Mouse (Mus musculus) urinary bladder, postnatal 14 days (tissue): ENCODE measurements around the gene Bmpr1b.
"Not testable (repeated sequence)": the region's sequence is repeated elsewhere in the genome, so short reads cannot be mapped to it uniquely, and the experiment has no call there.

ENCODE experiments used
- DNase-seq: peaks from one replicate; pipeline ENCODE4 v3.0.0; 2021; ENCODE audit warnings: low spot score

The Bmpr1b gene

GRCm38 (mm10) chr3:142168863-142169521 lies at the start of gene Bmpr1b:
TSS of gene Bmpr1b (minus strand) at chr3:142169425.
- peak; percentile 82 for DNase-seq

GRCm38 (mm10) chr3:142212821-142213220 lies 43.6 kb upstream of the Bmpr1b start:
- DNase-seq: no peak

- no peak for DNase-seq
Observed at GRCm38 (mm10) chr3:142212186-142212585, 43.0 kb upstream of the Bmpr1b start.

GRCm38 (mm10) chr3:142209981-142210380 lies 40.8 kb upstream of the Bmpr1b start:
- DNase-seq: no peak

GRCm38 (mm10) chr3:142209057-142209456 lies 39.8 kb upstream of the Bmpr1b start:
- DNase-seq: no peak

- DNase-seq: no peak
Observed at GRCm38 (mm10) chr3:142207488-142207887, 38.3 kb upstream of the Bmpr1b start.

- no peak for DNase-seq
Observed at GRCm38 (mm10) chr3:142206316-142206715, 37.1 kb upstream of the Bmpr1b start.

- DNase-seq: no peak
Observed at GRCm38 (mm10) chr3:142196142-142196541, 26.9 kb upstream of the Bmpr1b start.

- not testable (repeated sequence) for DNase-seq
Observed at GRCm38 (mm10) chr3:142191627-142192026, 22.4 kb upstream of the Bmpr1b start.

GRCm38 (mm10) chr3:142186551-142186950 lies 17.3 kb upstream of the Bmpr1b start:
- DNase-seq: no peak

- no peak for DNase-seq
Observed at GRCm38 (mm10) chr3:142173996-142174395, 4.8 kb upstream of the Bmpr1b start.

GRCm38 (mm10) chr3:142168251-142168862 lies 868 bp downstream of the Bmpr1b start:
- no peak for DNase-seq

GRCm38 (mm10) chr3:142164981-142165380 lies 4.2 kb downstream of the Bmpr1b start:
- no peak for DNase-seq

GRCm38 (mm10) chr3:142163896-142164295 lies 5.3 kb downstream of the Bmpr1b start:
- DNase-seq: no peak

- DNase-seq: no peak
Observed at GRCm38 (mm10) chr3:142161405-142161804, 7.8 kb downstream of the Bmpr1b start.

- DNase-seq: no peak
Observed at GRCm38 (mm10) chr3:142151980-142152379, 17.2 kb downstream of the Bmpr1b start.

- no peak for DNase-seq
Observed at GRCm38 (mm10) chr3:142138796-142139195, 30.4 kb downstream of the Bmpr1b start.

GRCm38 (mm10) chr3:142126379-142126778 lies 42.8 kb downstream of the Bmpr1b start:
- DNase-seq: no peak

GRCm38 (mm10) chr3:142125556-142125955 lies 43.7 kb downstream of the Bmpr1b start:
- no peak for DNase-seq

- no peak for DNase-seq
Observed at GRCm38 (mm10) chr3:142124255-142124654, 45.0 kb downstream of the Bmpr1b start.

- no peak for DNase-seq
Observed at GRCm38 (mm10) chr3:142122376-142122775, 46.8 kb downstream of the Bmpr1b start.

GRCm38 (mm10) chr3:142120795-142121194 lies 48.4 kb downstream of the Bmpr1b start:
- DNase-seq: no peak

GRCm38 (mm10) chr3:142114762-142115316 lies 54.4 kb downstream of the Bmpr1b start:
- no peak for DNase-seq

GRCm38 (mm10) chr3:142114190-142114589 lies 55.0 kb downstream of the Bmpr1b start:
- DNase-seq: no peak
